Mouse (Mus musculus) 3134 (cell line): ENCODE results near the gene Ier5.

Experiments
- DNase-seq: peaks from one replicate; pipeline ENCODE4 v3.0.0-alpha.2; 2011; ENCODE audit warnings: low spot score; ENCODE audit not compliant: insufficient read length; ENCODE audit errors: extremely low read depth

Gene Ier5

DNA sequence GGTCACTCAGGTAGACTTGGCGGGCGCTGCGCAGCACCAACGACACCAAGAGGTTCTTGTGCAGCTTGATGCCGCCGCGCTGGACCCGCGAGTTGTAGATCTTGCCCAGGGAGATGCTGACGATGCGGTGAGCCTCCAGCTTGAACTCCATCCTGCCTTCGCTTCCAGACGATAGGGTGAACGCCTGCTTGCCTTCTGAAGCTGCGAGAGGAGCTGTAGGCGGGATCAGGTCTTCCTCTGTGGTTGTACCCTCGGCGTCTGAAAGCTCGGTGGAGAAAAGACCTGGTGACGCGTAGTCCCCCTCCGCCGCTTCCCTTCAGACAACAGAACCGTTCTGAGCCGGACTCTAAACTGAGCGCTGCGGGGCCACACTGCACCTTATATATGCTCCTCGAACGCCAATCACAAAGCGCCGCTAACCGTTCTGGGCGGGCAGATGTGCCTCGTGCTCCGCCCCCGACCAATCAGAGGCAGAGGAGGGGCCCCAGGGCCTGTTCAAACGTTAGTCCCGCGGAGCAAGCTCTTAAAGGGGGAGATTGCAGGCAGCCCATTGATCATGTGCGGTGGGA, at the start of gene Ier5:
Ier5 (minus strand) TSS at position 357 of the 569 bp plus-strand sequence.
- DNase-seq: peak; percentile 94

GRCm38 (mm10) chr1:155147228-155147627, 47.8 kb upstream of the Ier5 start:
- no peak for DNase-seq

- DNase-seq: peak; percentile 59
These were observed 47.1 kb upstream of the Ier5 start, which contains the start of gene Mr1 for GRCm38 (mm10) chr1:155146572-155146980. Gene Mr1 (minus strand): TSS chr1:155146814.

GRCm38 (mm10) chr1:155145620-155146019, 46.2 kb upstream of the Ier5 start:
- peak; percentile 20 for DNase-seq

- DNase-seq: peak; percentile 34
These were observed 40.6 kb upstream of the Ier5 start for GRCm38 (mm10) chr1:155140076-155140475.

GRCm38 (mm10) chr1:155138795-155139194, 39.4 kb upstream of the Ier5 start:
- peak; percentile 72 for DNase-seq

GRCm38 (mm10) chr1:155134866-155135265, 35.4 kb upstream of the Ier5 start:
- no peak for DNase-seq

DNA sequence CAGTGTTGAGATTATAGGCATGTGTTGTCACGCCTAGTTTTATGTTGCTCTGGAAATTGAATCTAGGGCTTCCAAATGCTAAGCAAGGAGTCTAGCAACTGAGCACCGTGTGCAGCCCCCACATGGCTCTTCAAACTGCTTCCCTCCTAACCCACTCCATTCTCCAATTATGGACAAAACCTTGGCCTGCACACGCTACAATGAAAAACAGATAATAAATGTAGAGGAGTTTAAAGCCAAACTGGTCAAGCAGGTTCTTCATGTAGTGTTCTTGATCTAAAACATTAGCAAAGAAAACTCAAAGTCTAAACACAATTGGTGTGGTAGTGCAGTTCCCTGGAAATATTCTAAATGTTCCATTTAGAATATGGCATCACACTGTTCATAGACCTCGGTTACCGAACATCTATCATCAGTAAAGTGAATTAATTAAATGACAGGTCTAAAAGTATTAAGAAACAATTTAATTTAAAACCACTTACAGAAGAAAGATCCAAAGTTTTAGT, 28.0 kb upstream of the Ier5 start:
- DNase-seq: no peak

DNA sequence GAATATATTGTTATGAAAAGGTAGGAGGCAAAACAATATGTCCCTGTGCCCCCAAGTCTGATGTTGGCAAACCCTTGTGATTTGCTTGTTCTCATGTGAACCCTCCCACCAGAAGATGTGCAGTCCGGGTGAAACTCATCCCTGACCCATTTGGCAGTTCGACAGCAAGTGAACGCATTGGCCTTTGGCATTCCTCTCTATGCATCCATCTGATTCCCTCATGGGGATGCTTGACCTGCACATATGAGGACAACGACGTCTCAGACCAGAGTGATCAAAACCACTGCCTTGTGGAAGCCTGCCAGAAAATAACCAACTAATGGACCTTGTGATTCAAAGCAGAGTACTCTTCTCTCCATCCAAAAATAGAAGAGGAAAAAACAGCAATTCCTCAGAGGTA, 27.3 kb upstream of the Ier5 start:
- DNase-seq: peak; percentile 17

DNA sequence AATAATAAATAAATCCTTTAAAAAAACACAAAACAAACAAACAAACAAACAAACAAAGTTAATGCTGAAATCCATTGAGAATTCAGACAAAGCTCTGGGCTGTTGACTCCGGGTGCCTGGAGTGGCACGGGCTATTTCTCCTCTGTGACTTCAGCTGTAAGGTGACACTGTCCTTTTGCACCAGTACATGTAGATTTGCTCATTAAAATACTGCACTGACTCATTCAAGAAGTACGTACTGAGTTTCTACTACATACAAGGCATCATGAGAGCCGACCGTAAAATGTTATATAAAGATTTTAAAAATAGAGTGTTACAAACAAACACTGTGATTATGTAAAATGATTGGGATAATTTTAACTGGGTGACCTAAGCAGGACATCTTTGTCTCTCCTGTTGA, 25.0 kb upstream of the Ier5 start:
- DNase-seq: no peak

DNA sequence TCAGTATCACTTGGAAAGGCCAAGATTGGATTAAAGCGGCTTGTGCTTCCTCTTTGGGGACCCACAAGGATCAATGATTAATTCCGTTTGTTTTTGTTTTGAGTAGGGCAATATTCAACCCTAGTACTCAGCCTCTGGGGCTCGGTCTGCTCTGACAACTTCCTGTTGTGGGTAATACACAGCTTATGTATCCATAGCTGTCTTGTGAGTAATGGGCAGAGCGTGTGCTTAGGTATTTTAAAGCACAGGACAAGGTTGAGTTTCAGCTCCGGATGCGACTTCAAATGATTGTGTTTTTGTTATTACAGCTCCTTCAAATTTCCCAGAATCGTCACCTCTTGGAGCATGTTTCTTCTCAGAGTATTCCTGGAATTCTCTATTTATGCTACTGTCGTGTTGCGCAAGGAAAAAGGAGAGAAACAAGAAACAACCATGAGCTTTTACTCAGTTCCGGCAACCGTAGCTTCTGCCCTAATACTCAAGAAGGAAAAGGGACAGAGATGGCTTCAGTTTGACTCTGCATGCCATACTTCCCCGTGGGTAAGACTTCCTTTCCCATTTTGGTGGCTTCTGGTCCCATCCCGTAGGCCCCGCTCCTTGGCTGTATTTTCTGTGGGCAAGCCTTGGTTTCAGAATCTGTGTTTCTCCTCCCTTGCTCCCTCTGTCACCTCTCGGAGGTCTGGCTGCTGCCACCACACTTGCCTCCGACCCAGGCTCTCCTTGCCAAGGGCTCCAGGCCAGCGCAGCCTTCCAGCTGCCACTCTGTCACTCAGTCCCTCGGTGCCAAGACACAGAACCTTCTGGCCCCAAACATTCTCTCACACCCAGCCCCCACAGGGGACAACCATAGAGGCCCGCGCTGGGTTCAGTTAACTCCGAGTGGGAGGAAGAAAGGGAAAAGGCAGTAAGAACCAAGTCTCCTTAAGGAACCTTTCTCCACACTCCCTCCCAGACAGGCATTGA, 22.8 kb upstream of the Ier5 start:
- peak; percentile 64 for DNase-seq

DNA sequence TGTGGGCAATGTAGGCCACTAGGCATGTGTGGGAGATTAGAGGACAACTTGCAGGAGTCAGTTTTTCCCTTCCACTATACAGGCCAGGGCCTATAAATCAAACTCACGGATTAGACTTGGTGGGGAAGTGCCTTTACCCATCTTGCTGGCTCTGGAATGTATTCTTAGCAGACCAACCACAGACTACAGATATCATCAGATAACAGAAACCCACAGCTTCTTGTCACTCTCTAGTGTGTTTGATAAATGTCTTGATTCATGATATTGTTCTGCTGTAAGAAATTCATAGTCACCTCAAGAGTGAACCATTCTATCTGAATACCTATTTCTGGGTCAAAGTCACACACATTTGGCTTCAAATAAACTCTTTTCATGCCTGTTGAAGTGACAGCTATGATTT, 20.3 kb upstream of the Ier5 start:
- no peak for DNase-seq

- no peak for DNase-seq
These were observed 14.5 kb upstream of the Ier5 start for GRCm38 (mm10) chr1:155113946-155114345.

- DNase-seq: no peak
These were observed 13.4 kb upstream of the Ier5 start for GRCm38 (mm10) chr1:155112875-155113274.

DNA sequence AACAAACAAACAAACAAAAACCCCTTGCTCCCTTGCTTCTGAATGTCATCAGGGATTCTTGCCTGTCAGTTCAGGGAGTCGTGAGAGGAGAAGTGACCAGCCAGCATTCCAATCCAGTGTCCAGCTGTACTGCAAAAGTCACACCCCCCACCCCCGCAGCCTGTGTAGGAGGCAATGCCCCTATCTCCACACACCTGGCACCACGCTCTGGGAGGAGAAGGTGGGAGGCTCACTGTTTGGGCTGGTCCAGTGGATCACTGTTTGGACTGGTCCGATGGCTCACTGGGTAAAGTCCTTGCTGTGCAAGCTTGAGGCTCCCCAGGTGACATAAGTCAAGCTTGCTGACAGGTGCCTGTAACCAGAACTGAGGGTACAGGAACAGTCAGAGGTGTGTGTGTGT, 12.7 kb upstream of the Ier5 start:
- no peak for DNase-seq

GRCm38 (mm10) chr1:155111491-155111890, 12.1 kb upstream of the Ier5 start:
- DNase-seq: no peak

GRCm38 (mm10) chr1:155109387-155110350, 10.2 kb upstream of the Ier5 start:
- DNase-seq: peak; percentile 31

DNA sequence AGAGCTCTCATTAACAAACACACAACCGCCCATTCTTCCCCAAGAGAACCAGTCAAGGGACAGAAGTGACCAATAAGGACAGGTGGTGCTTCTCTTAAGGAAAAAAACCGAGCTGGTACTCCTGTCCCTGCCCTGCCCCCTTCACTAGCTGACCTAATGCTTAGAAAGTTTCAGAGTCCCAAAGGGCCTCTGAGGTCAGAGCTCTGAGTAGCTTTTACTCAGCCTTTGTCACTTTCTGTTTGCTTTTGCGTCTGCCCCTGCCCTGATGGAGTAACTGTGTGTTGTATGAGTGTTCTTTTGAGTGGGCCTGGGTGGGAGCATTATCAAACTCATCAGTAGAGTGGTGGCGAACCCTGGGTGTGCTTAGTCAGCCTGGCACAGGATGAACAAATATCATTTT, 9.0 kb upstream of the Ier5 start:
- DNase-seq: peak; percentile 45

- no peak for DNase-seq
These were observed 8.4 kb upstream of the Ier5 start for GRCm38 (mm10) chr1:155107843-155108242.

DNA sequence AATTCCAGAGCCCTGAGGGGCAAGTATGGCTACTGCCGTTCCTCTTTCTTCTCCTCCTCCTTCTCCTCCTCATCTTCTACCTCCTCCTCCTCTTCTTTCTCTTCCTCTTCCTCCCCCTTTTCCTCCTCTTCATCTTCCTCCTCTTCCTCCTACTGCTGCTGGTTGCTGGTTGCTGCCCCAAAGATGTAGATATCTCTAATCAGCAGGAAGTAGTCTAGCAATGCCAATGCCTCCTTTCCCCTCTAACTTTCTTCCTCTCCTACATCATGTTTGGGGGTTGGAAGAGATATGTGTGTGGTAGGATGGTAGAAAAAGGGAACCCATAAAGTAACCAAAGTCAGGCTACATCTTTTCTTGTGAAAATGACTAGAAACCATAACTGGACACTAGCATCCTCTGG, 6.9 kb upstream of the Ier5 start:
- DNase-seq: no peak

DNA sequence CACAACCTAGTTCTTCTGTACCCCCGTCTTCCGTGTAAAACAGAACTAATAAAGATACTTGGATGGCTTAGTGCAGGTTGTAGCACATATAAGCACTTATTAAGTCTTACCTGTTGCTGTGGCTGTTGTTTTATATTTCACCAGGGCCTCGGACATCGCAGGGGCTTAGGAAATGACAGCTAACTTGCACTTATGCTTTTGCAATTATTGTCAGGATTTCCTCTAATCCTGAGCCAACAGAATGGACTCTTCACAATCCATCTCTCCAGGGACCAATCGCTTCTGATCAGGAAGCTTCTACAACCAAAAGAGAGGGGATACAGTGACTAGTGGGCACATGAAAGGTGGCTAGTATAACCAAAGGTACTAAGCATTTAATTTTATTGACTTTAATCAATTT, 4.6 kb upstream of the Ier5 start:
- DNase-seq: no peak
